Mouse (Mus musculus) heart, embryonic 15.5 days (tissue): ENCODE results near the gene S1pr4. TPM values are rescaled to one million over a fixed set of nuclear protein-coding genes. Genes with fewer than 3 reads are reported as not detected.
A peak's percentile ranks its signal among the peaks of the same experiment; 100 is the strongest.

Source experiments
- ATAC-seq: fragments of 200-750 bp; cut with Nextera tagmentation; replicated peaks from 2 replicates; pipeline ENCODE4 v1.8.0; 2017; ENCODE audit warnings: low read depth, moderate TSS enrichment; ENCODE audit not compliant: insufficient number of reproducible peaks, insufficient read depth, low FRiP score
- H3K27ac ChIP-seq: fragments of 300-500 bp; sonication (generic); 2 replicates; pipeline ENCODE4 v1.5.1; 2015; ENCODE audit warnings: mild to moderate bottlenecking, inconsistent platforms
- H3K27me3 ChIP-seq: fragments of 300-500 bp; sonication (generic); 2 replicates; pipeline ENCODE4 v1.6.1; 2015; ENCODE audit warnings: inconsistent platforms
- H3K36me3 ChIP-seq: fragments of 300-500 bp; sonication (generic); 2 replicates; pipeline ENCODE4 v1.6.1; 2015; ENCODE audit warnings: mild to moderate bottlenecking, inconsistent platforms
- H3K4me1 ChIP-seq: fragments of 300-500 bp; sonication (generic); replicated peaks from 2 replicates; pipeline ENCODE4 v1.6.1; 2015; ENCODE audit warnings: inconsistent platforms
- H3K4me2 ChIP-seq: fragments of 300-500 bp; sonication (generic); 2 replicates; pipeline ENCODE4 v1.6.1; 2015; ENCODE audit warnings: inconsistent platforms, mild to moderate bottlenecking, moderate library complexity
- H3K4me3 ChIP-seq: fragments of 300-500 bp; sonication (generic); 2 replicates; pipeline ENCODE4 v1.5.1; 2015; ENCODE audit warnings: mild to moderate bottlenecking, inconsistent platforms
- H3K9ac ChIP-seq: fragments of 300-500 bp; sonication (generic); 2 replicates; pipeline ENCODE4 v1.6.1; 2015; ENCODE audit warnings: mild to moderate bottlenecking, inconsistent platforms
- H3K9me3 ChIP-seq: fragments of 300-500 bp; sonication (generic); replicated peaks from 2 replicates; pipeline ENCODE4 v1.6.1; 2016; ENCODE audit warnings: inconsistent platforms
- WGBS: fragments of 180-500 bp; shearing (Covaris S2); methylation state at CpG from one replicate; pipeline ENCODE4 v1.1.7; 2015; ENCODE audit warnings: mixed read lengths; 5-methylcytosine and 5-hydroxymethylcytosine counted together
- polyA plus RNA-seq: library from polyadenylated mRNA; unstranded; fragments of >200 nt; fragmentation: Nextera tagmentation; extraction: Ambion mirVana; gene quantifications from 2 replicates; pipeline ENCODE4 v1.2.1, GENCODE M21; 2015

Gene S1pr4
- polyA plus RNA-seq, 1 experiment from 2014 or later = 0.47 TPM

DNA sequence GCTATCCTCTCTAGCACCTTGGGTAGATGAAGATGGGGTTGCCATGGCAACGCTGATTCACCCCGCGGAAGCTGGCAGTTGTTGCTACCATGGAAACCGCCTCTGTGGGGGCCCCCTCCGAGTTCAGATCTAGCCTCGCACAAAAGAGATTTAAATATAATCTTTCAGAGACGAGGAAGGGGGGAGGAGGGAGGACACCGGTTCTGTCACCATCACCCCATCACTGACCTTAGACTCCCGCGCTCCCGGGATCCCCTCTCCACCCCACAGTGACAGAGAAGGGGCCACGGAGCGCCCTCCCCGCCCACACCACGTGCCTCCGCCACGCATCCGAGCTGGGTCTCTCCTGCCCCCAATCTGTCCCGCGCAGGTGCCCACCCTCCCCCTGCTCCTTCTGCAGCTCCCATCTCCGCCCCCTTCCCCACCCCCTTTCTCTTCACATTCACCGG lies 26.9 kb downstream of the S1pr4 start:
- no peak for ATAC-seq
- peaks cover 95% of the 10 kb centered on the region for H3K27me3 ChIP-seq
- 3% methylated on average over 22 of the region's 22 CpGs for whole genome bisulfite sequencing
- H3K9ac ChIP-seq = no peak overlapping the region
- H3K4me2 ChIP-seq = no peak overlapping the region
- H3K9me3 ChIP-seq = no peaks in the 10 kb centered on the region
- H3K27ac ChIP-seq = no peak overlapping the region
- H3K36me3 ChIP-seq = no peaks in the 10 kb centered on the region
- peaks cover 2% of the 10 kb centered on the region; the same call in 1 of the 2 replicates for H3K4me1 ChIP-seq
- H3K4me3 ChIP-seq = no peak overlapping the region

DNA sequence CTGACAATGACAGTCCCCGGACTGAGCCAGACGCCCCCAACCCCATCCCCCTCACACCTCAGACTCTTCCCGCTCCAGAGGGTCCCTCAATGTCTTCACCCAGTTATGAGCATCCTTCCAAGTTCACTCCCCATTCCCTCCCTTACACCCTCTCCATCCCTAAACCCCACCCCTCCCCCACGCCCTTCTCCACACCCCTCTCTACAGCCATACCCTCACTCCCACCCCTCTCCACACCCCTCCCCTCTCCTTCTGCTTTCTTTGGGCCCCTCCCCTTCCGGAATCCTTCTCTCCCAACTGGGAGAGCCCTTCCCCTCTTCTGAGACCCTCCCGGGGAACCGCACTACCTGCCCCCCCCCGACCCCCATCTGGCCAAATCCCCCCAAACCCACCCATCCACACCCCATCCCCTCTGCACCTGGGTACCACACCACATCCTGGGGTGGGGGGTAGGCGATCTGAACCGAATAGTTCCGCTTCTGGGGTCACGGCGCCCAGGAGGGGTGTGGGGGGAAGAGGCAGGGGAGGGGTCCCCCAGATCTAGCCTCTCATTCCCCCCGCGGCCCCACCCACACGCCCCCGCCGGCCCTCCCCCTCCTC lies 27.4 kb downstream of the S1pr4 start:
- H3K4me1 ChIP-seq = peaks cover 2% of the 10 kb centered on the region; the same call in 1 of the 2 replicates
- no peak; the same call in 1 of the 2 replicates for ATAC-seq
- H3K4me3 ChIP-seq = no peak overlapping the region
- H3K27ac ChIP-seq = no peak overlapping the region
- H3K9ac ChIP-seq = no peak overlapping the region
- no peaks in the 10 kb centered on the region for H3K9me3 ChIP-seq
- H3K36me3 ChIP-seq = no peaks in the 10 kb centered on the region
- H3K4me2 ChIP-seq = no peak overlapping the region
- H3K27me3 ChIP-seq = peaks cover 95% of the 10 kb centered on the region
- WGBS = 3% methylated on average over 15 of the region's 18 CpGs

DNA sequence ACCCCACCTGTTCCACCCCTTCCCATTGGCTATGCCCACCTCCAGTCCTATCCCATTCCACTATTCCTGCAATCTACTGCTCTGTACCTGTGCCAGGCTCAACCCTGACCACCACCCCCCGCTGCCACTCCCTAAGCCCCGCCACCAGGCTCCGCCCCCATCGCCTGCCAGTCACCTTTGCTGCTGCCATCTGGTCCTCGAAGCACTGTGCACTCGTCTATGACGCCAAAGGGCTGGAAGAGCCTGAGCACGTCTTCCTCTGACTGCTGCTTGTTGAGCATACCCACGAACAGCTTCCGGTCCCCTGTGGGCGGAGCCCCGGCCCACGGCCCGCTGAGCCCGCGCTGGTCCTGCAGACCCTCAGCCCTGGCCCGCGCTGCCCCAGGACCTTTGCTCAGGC lies 29.5 kb downstream of the S1pr4 start:
- Histone ChIP-seq H3K9me3 (no peaks in the 10 kb centered on the region), H3K36me3 (no peaks in the 10 kb centered on the region), H3K4me3 (no peak overlapping the region), H3K4me2 (no peak overlapping the region), H3K9ac (no peak overlapping the region), H3K27ac (no peak overlapping the region), H3K4me1 (no peaks in the 10 kb centered on the region), H3K27me3 (peaks cover 97% of the 10 kb centered on the region)
- no peak for ATAC-seq
- WGBS = 40% methylated on average over 18 of the region's 18 CpGs

DNA sequence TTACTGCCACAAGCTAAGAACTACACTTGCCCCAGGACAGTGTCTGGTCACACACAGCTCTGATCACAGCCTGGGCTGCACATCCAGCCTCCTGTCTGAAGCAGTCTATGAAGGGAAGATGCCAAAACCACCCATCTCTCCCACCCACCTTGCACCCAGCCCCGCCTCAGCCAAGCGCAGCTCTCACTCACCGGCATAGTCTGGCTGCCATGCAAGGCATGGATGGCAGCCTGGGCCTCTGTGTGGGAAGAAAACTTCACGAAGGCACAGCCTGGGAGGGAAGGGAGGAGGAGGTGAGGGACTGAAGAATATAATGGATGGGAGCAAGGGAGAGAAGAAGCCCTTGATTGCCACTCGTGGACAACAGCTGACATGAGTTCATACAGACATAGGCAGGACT lies 30.7 kb downstream of the S1pr4 start:
- H3K4me2 ChIP-seq = no peak overlapping the region
- H3K9me3 ChIP-seq = no peaks in the 10 kb centered on the region
- H3K4me1 ChIP-seq = peaks cover 3% of the 10 kb centered on the region
- no peak overlapping the region for H3K9ac ChIP-seq
- H3K4me3 ChIP-seq = no peak overlapping the region
- no peaks in the 10 kb centered on the region for H3K36me3 ChIP-seq
- 77% methylated on average over 5 of the region's 5 CpGs for whole genome bisulfite sequencing
- H3K27me3 ChIP-seq = peaks cover 97% of the 10 kb centered on the region
- no peak for ATAC-seq
- no peak overlapping the region for H3K27ac ChIP-seq

DNA sequence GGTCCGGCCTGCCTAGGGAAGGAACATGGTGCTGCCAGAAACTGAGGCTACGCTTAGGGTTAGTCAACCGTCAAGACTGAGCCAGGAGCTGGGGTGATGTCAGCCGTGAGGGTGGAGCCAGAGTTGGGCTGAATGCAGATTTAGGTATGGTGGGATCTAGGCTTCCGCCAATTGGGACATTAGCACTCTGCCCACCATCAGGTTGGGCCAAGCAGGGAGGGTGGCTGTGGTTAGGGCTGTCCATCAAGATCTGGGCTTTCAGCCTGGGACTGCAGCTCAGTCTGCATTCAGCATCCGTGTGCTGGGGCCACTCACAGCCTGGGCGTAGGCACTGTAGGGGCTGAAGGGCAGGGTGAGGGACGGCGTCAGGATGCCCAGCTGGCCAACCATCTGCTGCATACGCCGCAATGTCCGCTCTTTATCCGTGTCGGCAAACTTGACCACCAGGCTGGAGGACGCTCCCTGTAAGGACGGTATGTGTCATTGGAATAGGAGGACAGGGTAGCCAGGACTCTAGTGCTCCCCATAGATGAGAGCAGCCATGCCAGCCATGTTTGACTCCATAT lies 32.2 kb downstream of the S1pr4 start:
- no peak for ATAC-seq
- Histone ChIP-seq H3K36me3 (no peaks in the 10 kb centered on the region), H3K4me2 (no peak overlapping the region), H3K4me1 (peaks cover 7% of the 10 kb centered on the region), H3K4me3 (no peak overlapping the region), H3K27me3 (peaks cover 97% of the 10 kb centered on the region), H3K9me3 (no peaks in the 10 kb centered on the region), H3K27ac (no peak overlapping the region), H3K9ac (no peak overlapping the region)
- 76% methylated on average over 16 of the region's 16 CpGs for WGBS

DNA sequence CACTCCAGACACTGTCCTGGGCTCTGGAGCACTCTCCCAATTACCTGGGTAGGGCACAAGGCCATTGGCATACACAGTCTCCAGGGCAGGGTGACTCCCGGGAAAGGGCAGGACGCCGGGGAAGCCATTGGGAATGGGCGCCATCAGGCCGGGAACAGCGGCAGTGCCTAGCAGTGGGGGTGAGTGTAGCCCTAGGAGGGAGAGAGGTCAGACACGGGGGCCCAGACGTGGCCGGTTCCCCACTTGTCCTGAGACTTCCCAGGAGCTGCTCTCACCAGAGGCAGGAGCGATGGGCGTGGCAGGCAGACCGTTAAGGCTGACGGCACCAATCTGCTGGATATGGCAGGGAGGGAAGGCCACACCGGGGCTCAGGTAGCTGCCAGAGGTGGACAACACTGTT lies 33.1 kb downstream of the S1pr4 start:
- Histone ChIP-seq H3K4me3 (no peak overlapping the region), H3K4me2 (no peak overlapping the region), H3K36me3 (no peaks in the 10 kb centered on the region), H3K27ac (no peak overlapping the region), H3K4me1 (peaks cover 7% of the 10 kb centered on the region), H3K9ac (no peak overlapping the region), H3K27me3 (peaks cover 97% of the 10 kb centered on the region), H3K9me3 (no peaks in the 10 kb centered on the region)
- ATAC-seq = no peak
- WGBS = 53% methylated on average over 14 of the region's 14 CpGs

DNA sequence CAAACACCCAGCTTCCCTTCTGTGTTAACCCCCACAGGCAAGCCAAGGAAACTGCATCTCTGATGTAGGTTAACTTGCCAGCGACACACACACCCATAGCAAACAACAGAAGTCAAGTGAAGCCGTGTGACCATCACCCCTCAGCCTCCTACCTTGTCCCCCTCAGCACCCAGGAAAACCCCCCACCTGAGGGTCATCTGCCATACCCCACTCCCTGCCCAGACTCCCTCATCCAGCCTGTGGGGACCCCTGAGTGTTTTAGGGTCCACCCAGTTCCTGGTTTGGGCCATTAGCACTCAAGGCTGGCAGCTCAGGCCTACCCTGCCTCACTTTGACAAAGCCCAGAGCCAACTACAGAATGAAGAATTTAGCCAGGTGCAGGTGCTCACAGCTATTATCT lies 33.9 kb downstream of the S1pr4 start:
- ATAC-seq = no peak
- Histone ChIP-seq H3K36me3 (no peaks in the 10 kb centered on the region), H3K4me2 (no peak overlapping the region), H3K4me3 (no peak overlapping the region), H3K27ac (no peak overlapping the region), H3K4me1 (peaks cover 7% of the 10 kb centered on the region), H3K27me3 (peaks cover 97% of the 10 kb centered on the region), H3K9ac (no peak overlapping the region), H3K9me3 (no peaks in the 10 kb centered on the region)
- 75% methylated on average over 2 of the region's 2 CpGs for WGBS

DNA sequence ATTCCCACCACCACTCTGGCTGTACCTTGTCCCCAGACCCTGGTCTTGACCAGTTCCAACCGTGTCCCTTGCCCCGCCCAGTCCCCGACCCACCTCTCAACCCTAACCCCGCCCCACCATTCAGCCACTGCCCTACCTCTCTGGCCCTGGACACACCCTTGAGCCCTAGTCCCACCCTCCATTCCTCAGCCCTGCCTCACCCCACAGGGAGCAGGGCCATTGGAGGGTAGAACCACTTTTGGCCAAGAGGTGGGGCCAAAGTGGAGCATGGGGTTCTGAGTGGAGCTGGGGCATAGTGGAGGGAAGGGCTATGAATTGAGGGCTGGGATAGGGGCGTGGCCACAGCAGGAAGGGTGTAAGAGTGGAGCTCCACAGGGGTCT lies 34.7 kb downstream of the S1pr4 start:
- no peak overlapping the region for H3K27ac ChIP-seq
- no peaks in the 10 kb centered on the region for H3K9me3 ChIP-seq
- ATAC-seq = peak; percentile 20; the same call in 1 of the 2 replicates
- 5% methylated on average over 5 of the region's 5 CpGs for WGBS
- H3K36me3 ChIP-seq = no peaks in the 10 kb centered on the region
- H3K27me3 ChIP-seq = peaks cover 98% of the 10 kb centered on the region
- no peak overlapping the region for H3K4me3 ChIP-seq
- no peak overlapping the region for H3K4me2 ChIP-seq
- peaks cover 14% of the 10 kb centered on the region for H3K4me1 ChIP-seq
- no peak overlapping the region for H3K9ac ChIP-seq

DNA sequence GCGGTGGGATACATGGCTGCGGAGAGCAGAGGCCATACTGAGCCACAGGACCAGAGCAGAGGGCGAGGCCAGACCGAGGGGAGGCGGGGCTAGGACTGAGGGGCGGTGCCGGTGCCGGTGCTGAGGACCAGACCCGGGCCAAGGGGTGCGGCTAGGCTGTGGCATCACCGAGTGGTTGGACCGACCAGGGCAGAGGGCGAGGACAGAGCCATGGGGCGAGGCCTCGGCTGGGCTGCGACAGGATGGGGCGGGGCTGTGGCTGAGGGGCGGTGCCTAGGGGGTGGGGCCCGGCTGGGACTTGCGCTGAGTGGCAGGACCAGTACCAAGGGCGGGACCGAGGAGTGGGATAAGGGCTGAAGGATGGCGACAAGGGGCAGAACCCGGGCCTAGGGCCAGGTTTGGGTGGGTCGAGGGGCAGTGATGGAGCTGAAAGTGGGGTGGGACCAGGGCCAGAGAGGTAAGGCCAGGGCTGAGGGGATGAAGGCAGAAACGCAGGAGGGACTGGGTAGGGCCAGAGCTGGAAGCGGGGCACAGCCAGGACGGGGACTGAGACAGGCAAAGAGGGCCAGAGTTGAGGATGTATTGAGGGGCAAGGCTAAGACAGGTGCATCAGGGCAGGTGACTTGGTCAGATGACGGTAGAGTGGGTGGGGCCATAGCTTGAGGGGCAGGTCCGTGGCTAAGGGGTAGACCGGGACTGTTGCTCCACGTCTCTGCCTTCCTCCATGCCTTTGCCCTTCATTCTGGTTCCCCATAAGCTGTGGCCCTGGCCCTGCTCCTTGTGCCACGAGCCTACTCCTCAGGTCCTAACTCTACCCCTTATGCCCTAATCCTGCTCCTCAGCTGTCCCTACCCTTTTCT lies 35.3 kb downstream of the S1pr4 start:
- H3K4me1 ChIP-seq = peaks cover 15% of the 10 kb centered on the region
- no peaks in the 10 kb centered on the region for H3K9me3 ChIP-seq
- H3K4me3 ChIP-seq = peak overlapping the region; percentile 27
- H3K27me3 ChIP-seq = peaks cover 100% of the 10 kb centered on the region
- H3K4me2 ChIP-seq = peak overlapping the region; percentile 54
- H3K27ac ChIP-seq = no peak overlapping the region
- no peaks in the 10 kb centered on the region for H3K36me3 ChIP-seq
- ATAC-seq = peak; percentile 44
- no peak overlapping the region for H3K9ac ChIP-seq
- 2% methylated on average over 33 of the region's 33 CpGs for WGBS

DNA sequence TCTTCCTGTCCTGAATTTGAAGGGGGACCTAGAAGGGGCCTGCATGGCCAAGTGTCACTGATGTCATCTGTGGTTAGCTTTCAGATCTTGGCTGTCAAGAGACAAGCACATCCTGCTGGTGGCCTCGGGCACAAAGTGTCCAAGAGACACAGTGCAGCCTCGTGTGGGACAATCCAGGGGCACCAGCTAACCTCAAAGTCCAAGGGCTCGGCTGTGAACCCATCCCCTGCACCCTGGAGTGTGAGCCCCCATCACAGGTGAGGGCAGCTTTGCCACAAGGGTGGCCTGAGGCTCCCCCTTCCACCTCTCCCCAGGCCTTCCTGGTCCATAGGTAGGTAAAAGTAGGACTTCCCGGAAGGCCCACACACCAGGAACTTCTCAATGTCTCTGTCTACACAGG lies 36.4 kb downstream of the S1pr4 start:
- Histone ChIP-seq H3K4me1 (peaks cover 15% of the 10 kb centered on the region), H3K36me3 (no peaks in the 10 kb centered on the region), H3K9me3 (no peaks in the 10 kb centered on the region), H3K27me3 (peaks cover 97% of the 10 kb centered on the region), H3K4me2 (no peak overlapping the region), H3K4me3 (no peak overlapping the region), H3K9ac (no peak overlapping the region), H3K27ac (no peak overlapping the region)
- ATAC-seq = no peak
- WGBS = 54% methylated on average over 4 of the region's 4 CpGs

DNA sequence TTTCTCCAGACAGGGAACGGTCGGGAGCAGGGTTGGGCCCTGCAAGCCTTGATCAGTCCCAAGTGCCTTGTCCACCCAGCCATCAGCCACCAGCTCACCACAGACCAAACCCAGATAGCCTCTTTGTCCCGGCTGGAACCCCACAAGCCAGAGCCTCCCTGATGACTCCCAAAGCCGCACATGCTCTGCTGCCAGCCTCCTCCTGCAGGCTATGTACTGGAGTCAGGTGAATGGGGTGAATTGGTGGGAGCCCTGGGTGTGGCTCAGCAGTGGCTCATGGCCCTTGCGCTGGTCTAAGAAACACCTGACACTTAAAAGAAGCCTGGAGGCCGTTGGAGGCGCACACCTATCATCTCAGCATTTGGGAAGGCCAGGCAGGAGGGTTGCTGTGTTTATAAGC lies 37.0 kb downstream of the S1pr4 start:
- H3K36me3 ChIP-seq = no peaks in the 10 kb centered on the region
- H3K9me3 ChIP-seq = no peaks in the 10 kb centered on the region
- no peak overlapping the region for H3K4me3 ChIP-seq
- 75% methylated on average over 7 of the region's 7 CpGs for whole genome bisulfite sequencing
- ATAC-seq = no peak
- peaks cover 15% of the 10 kb centered on the region for H3K4me1 ChIP-seq
- no peak overlapping the region for H3K27ac ChIP-seq
- no peak overlapping the region for H3K4me2 ChIP-seq
- peaks cover 97% of the 10 kb centered on the region for H3K27me3 ChIP-seq
- H3K9ac ChIP-seq = no peak overlapping the region
